Mouse (Mus musculus): ENCODE data around the gene AC124502.3. TPM values are rescaled to one million over a fixed set of nuclear protein-coding genes. Genes with fewer than 3 reads are reported as not detected.
A peak's percentile ranks its signal among the peaks of the same experiment; 100 is the strongest.

AC124502.3 gene
- total RNA-seq, 2 experiments from 2014 or later = 0.46 to 0.59 TPM

DNA sequence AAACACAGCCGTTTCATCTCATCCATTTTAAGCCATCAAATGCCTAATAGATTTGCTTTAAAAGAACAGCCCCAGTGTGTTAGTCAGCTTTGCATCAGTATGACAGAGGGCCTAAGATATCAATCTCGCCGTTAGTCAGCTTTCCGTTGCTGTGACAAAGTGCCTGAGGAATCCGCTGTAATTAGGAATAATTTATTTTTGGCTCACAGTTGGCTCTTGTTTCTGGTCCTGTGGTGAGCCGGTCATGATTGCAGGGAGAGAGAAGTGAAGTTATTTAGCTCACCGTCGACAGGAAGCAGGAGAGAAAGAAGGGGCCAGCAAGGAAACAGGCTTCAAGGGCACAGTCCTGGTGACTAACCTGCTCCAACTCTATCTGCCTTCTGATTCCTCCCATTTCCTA, 25.6 kb upstream of the AC124502.3 start:
- H3K4me3 ChIP-seq = no peak overlapping the region
- TF ChIP-seq CTCF (IDR thresholded peaks at IDR 0.05) = no peak
- DNase-seq = peak; percentile 3
- intact Hi-C loops (cut with DNase I) = loop anchor here (5.0 kb wide), 2 partner anchors 41 to 604 kb away; no protein-coding TSS in a partner anchor
- H3K27ac ChIP-seq = no peak overlapping the region

DNA sequence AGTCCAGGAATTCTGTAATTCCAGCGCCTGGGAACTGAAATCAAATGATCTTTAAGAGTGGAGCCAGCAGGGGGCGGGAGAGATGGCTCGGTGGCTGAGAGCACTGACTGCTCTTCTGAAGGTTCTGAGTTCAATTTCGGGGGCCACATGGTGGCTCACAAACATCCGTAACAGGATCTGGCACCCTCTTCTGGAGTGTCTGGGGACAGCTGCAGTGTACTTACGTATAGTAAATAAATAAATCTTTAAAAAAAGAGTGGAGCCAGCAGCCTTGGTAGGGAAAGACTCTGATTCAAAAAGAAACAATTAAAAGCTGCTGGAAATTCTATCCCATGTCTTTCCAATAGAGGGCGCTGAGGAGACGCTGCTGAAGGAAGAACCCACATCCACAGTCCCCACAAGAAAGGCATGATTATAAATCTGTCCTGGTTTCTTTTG, 23.7 kb upstream of the AC124502.3 start:
- peak; percentile 29 for DNase-seq
- intact Hi-C loops (cut with DNase I) = loop anchor here (5.0 kb wide), 3 partner anchors 43 to 602 kb away; no protein-coding TSS in a partner anchor
- TF ChIP-seq CTCF (IDR thresholded peaks at IDR 0.05) = peak; percentile 69
- Histone ChIP-seq H3K4me3 (no peak overlapping the region), H3K27ac (no peak overlapping the region)

DNA sequence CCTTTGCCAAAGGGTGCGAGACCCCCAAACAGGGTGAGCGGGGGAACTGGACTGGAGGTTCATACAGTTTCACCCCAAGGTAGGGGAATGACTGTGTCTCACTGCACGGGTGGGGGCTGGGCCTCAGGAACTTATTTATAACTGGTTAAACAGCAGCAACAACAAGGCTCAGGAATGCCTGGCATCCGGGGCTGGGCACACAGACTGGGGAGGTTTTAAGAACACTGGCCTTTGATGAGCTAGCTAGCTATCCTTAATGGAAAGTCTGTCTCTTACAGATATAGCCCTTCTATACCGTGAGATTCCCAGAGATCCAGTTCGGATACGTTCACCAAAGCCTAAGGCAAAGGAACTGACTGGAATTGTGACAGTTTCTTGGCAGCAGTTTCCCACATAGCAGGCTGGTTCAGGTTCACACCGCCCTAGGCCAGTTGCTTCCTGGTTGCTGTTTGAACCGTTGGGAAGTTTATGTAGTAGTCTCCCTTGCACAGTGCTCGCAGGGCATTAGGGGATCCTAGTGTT, 22.4 kb upstream of the AC124502.3 start:
- no peak for TF ChIP-seq CTCF (IDR thresholded peaks at IDR 0.05)
- Histone ChIP-seq H3K27ac (no peak overlapping the region; the same call in 1 of the 2 replicates), H3K4me3 (peak overlapping the region; percentile 36; the same call in 1 of the 2 replicates)
- DNase-seq = peak; percentile 12
- intact Hi-C loops (cut with DNase I) = loop anchor here (5.0 kb wide), 1 partner anchor 56 kb away; no protein-coding TSS in a partner anchor

DNA sequence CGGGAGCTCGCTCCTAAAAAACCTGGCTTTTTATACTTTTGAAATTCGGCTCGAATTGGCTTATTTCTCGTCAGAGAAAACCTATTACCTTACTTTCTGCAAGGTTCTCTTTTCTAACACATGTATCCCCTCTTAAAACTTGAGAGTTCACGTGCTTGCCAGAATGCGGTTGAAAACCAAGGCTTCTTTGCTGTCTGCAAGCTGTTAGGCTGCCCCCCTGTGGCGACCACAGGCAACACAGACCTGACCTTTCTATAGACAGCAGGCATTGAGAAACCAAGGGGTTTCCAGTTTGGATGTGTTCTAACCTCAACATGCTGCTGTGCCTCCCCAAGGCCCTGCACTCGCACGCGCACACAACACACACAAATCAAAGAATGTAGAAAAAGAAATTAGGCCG, 21.9 kb upstream of the AC124502.3 start:
- Histone ChIP-seq H3K27ac (no peak overlapping the region; the same call in 1 of the 2 replicates), H3K4me3 (peak overlapping the region; percentile 36; the same call in 1 of the 2 replicates)
- TF ChIP-seq CTCF (IDR thresholded peaks at IDR 0.05) = peak; percentile 91
- intact Hi-C loops (cut with DNase I) = loop anchor here (5.0 kb wide), 1 partner anchor 56 kb away; no protein-coding TSS in a partner anchor
- peak; percentile 78 for DNase-seq

DNA sequence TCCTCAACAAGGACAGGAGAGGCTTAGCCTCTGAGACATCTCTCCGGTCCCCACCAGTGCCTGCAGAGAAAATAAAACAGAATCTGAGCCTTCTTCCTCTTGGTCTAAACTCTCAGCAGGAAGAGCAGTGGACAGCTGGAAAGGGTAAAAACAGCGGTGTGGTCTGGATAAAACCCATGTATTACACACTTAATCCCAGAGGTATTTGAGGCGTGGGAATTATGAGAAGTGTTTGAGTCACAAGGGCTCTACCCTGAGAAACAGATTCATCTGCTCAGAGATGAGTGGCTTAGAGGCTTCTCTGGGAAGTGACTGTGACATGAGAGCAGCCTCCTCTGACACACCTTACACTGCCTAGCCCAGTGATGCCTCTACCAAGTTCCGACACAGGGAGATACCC, 21.1 kb upstream of the AC124502.3 start:
- Histone ChIP-seq H3K4me3 (no peak overlapping the region), H3K27ac (no peak overlapping the region)
- peak; percentile 2 for DNase-seq
- intact Hi-C loops (cut with DNase I) = loop anchor here (5.0 kb wide), 1 partner anchor 55 kb away; no protein-coding TSS in a partner anchor
- TF ChIP-seq CTCF (IDR thresholded peaks at IDR 0.05) = no peak

DNA sequence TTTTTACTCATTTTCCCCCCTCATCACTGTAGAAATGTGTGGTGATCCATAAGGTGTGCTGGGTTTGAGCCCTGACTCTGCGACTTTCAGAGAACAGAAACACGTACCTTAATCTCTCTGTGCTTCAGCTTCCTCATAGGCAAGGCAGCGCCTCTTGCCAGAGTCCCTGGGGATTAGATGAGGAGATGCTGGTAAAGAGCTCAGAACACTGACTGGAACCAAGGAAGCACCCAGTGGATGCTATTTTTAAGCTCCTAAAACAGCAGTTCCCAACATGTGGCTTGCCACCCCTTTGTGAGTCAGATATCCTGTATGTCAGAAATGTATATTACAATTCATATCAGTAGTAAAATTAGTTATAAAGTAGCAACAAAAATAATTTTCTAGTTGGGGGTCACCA, 20.5 kb upstream of the AC124502.3 start:
- no peak overlapping the region for H3K4me3 ChIP-seq
- TF ChIP-seq CTCF (IDR thresholded peaks at IDR 0.05) = no peak
- no peak overlapping the region for H3K27ac ChIP-seq
- intact Hi-C loops (cut with DNase I) = loop anchor here (5.0 kb wide), 1 partner anchor 54 kb away; no protein-coding TSS in a partner anchor
- peak; percentile 6 for DNase-seq

DNA sequence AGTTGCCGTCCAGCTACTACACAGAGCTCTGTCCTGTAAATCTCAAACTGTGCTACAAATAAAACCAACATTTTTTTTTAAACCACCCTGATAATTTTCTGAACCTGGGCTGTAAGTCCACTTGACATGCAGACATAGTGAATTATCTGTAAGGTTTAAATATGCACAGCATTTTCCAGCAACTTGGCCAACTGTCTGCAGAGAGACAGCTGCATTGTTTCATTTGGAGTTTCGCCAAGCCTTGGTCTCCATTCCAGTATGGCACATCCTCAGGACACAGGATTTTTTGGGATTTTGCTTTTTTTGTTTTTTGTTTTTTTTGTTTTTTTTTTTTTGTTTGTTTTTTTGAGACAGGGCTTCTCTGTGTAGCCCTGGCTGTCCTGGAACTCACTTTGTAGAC, 17.3 kb upstream of the AC124502.3 start:
- no peak for TF ChIP-seq CTCF (IDR thresholded peaks at IDR 0.05)
- intact Hi-C loops (cut with DNase I) = no loop called here
- no peak overlapping the region for H3K4me3 ChIP-seq

DNA sequence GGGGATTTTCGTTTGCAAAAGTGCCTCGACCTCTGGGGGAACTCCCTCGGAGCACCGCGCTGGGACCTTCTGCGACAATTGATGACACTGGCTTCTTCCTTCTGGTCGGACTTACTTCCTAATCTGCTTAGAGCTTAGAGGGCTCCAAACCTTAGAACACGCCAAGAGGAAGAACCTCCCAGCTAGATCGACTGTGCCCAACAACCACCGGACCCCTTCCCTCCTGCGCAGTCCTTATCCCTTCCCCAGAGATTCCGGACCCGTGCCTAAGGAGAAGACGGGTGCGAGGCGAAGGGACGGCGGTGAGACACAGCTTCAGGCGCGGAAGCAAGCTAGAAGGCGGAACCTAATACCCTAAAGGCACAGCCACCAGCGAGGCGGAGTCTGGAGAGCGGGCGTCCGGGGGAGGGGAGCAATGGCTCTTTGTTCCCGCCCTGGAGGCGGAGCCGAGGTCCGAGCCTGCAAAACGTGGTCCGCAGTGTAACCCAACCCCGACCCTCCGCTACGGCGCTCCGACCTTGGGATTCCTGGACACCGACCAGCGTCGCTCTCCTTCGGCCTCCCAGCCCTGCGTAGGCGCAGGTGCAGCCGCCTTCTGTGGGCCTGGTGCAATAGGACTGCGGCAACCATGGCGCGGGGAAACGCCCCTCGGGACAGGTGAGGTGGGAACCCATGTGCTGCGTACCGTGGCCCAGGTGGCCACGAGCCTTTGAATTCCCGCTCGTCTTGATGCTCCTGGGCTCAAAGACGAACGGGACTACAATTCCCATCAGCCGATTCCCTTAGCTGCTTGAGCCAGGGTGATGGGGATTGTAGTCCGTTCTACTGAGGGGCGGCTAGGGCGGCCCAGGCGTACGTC, 14.8 kb upstream of the AC124502.3 start, which contains the start of gene Slc29a2:
Gene Slc29a2, plus strand, starts transcription at position 240 of the 859 bp plus-strand sequence.
- peak within 1 kb of the TSS; percentile 84 for H3K4me3 ChIP-seq
- intact Hi-C loops (cut with DNase I) = no loop called here
- TF ChIP-seq CTCF (IDR thresholded peaks at IDR 0.05) = no peak
- H3K27ac ChIP-seq = peak within 1 kb of the TSS; percentile 93
- DNase-seq = peak; percentile 96

More for the DNA sequence above, 17.3 kb upstream of the AC124502.3 start:
- no peak for DNase-seq
- no peak overlapping the region for H3K27ac ChIP-seq

DNA sequence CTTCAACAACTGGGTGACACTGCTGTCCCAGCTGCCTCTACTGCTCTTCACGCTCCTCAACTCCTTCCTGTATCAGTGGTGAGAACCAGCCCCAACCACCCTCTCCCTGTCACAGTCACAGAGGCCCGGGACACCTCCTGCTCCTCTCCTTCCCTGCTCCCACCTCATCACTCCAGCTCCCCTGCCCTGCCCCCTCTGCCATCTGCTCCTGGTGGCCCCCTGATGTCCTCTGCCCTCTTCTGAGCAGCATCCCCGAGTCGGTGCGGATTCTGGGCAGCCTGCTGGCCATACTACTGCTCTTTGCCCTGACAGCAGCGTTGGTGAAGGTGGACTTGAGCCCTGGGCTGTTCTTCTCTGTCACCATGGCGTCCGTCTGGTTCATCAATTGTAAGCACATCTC, 12.6 kb upstream of the AC124502.3 start:
- no peak overlapping the region for H3K27ac ChIP-seq
- intact Hi-C loops (cut with DNase I) = no loop called here
- TF ChIP-seq CTCF (IDR thresholded peaks at IDR 0.05) = no peak
- no peak overlapping the region for H3K4me3 ChIP-seq
- DNase-seq = peak; percentile 14

DNA sequence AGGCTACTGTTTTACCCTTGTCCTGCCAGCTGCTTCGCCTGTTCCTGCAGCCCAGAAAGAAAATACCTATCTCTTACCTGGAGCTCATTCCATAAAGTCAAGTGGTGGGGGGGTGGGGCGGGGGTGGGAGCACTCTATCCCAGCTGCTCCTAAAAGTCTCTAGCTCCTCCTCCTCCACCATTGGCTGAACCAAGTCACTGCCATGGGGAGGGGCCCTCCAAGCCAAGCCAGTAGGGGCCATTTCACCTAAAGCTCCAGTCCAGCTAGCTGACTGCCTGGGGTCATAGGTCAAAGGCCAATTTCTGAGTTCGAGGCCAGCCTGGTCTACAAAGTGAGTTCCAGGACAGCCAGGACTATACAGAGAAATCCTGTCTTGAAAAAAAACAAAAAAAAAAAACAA, 6.0 kb upstream of the AC124502.3 start:
- no peak for TF ChIP-seq CTCF (IDR thresholded peaks at IDR 0.05)
- no peak overlapping the region for H3K27ac ChIP-seq
- H3K4me3 ChIP-seq = no peak overlapping the region
- no peak for DNase-seq
- intact Hi-C loops (cut with DNase I) = no loop called here

DNA sequence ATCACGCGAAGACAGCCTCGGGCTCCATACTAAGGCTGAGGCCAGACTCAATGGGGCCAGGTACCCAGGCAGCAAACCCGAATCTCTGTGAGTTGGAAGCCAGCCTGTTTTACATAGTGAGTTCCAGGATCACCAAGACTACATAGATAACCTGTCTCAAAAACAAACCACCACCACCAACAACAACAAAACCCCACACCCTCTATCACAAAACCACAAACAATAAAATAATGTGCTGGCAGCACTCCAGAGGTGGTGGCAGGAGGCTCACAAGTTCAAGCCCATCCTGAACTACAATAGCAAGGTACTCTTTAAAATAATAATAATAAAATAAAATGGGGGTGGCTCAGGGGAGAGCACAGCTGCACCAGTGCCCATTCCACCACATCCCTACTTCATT, 2.1 kb upstream of the AC124502.3 start:
- intact Hi-C loops (cut with DNase I) = no loop called here
- no peak for TF ChIP-seq CTCF (IDR thresholded peaks at IDR 0.05)

DNA sequence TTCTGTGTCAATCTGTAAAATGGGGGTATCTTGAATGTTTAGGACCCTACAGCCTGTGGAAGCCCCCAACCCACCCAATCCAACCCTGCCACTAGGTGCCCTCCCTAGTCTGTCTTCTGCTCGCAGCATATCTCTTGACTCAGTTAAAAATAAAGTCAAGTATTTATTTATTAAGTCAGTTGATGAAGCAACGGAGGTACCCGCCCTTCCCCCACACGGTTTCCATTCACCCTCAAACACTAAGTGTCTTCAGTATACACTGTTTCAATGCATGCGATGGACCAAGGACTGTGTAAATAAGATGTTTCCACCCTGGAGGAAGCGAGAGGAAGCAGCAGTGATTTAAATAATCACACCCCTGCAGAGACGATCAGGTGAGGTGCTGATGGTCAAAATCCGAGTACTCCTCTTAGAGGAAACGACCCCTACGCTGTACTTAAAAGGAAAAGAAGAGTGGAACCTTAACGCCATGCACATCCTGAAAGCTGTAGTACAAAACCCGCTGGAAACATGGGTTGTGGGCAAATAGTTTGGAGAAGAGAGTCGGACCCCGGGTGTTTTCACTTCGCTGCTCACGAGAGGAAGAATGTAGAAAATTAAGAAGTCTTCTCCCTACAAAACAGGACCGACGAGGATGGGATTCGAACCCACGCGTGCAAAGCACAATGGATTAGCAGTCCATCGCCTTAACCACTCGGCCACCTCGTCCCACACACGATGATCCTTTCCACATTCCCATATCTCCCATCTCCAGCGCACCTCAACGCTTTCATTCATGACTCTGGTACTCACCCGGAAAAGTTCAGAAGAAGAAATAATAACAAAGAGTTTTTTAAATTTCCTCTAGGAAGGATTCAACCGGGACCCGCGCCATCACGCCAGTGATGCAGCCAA, 766 bp upstream of the AC124502.3 start:
- intact Hi-C loops (cut with DNase I) = no loop called here
- peak overlapping the region; percentile 84 for H3K4me3 ChIP-seq
- no peak for TF ChIP-seq CTCF (IDR thresholded peaks at IDR 0.05)
- H3K27ac ChIP-seq = peak overlapping the region; percentile 94
- peak; percentile 78 for DNase-seq

More for the DNA sequence above, 2.1 kb upstream of the AC124502.3 start:
- no peak overlapping the region for H3K27ac ChIP-seq
- DNase-seq = no peak
- H3K4me3 ChIP-seq = no peak overlapping the region

All from gastrocnemius, adult 2 months (tissue).